Mouse (Mus musculus) adipocyte (in vitro differentiated cells): Measurements from ENCODE around the gene Dnah11.
"Not testable (repeated sequence)": the region's sequence is repeated elsewhere in the genome, so short reads cannot be mapped to it uniquely, and the experiment has no call there.

Experiments
- DNase-seq: peaks from one replicate; pipeline ENCODE4 v3.0.0-alpha.2; 2016; ENCODE audit warnings: low spot score

The Dnah11 gene

DNA sequence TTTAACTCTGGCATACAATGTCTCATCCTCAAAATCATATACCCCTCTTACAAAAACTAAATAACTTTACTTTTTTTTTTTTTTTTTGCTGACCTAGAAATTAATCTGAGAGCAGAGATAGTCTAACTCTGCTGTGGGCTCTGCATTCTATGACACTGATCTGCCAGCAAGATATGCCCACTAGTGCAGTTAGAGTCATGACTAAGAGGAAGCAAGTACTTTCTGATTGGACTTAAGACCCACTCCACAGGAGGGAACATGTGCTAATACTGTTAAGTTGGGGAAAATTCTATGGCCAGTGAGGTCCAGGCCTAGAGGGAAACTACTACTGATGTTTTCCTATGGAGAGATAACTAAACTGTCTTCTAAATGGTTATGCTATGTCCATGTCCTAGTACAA is 225.1 kb downstream of the Dnah11 start:
- no peak for DNase-seq

DNA sequence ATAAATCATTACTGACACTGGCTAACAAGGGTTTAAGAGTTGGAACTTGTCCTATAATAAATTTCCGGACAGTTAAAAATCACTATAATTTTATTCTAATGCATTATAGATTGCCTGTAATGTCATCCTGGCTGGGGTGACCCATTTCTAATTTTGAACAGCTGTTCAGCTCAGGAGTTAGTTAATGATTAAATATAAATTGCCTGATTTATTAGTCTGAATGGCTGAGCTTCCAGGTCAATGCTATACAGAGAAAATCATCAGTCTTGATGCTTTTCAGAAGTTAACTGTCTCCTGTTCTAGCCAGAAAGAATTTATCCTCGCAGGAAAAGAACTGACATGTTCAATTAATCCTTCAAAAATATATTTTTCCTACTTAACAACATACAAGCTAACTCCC is 236.1 kb downstream of the Dnah11 start:
- no peak for DNase-seq

DNA sequence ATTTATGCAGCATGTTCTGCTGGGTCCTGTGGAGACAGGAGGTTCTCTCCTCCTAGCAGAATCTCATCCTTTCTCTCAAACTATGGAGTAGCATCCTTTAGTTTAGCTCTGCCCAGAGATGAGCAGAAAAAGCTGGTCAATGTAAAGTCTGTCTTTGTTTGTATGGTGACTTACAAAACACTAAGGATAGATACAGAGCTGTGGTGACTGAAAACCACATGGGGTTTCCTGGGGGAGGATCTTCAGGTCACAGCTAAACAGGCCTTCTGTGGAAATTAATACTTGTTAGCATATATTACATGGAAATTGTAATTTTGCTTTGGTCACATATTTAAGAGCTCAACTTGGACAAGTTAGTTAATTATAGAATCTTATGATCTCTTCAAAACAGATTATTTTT is 239.6 kb downstream of the Dnah11 start:
- no peak for DNase-seq

DNA sequence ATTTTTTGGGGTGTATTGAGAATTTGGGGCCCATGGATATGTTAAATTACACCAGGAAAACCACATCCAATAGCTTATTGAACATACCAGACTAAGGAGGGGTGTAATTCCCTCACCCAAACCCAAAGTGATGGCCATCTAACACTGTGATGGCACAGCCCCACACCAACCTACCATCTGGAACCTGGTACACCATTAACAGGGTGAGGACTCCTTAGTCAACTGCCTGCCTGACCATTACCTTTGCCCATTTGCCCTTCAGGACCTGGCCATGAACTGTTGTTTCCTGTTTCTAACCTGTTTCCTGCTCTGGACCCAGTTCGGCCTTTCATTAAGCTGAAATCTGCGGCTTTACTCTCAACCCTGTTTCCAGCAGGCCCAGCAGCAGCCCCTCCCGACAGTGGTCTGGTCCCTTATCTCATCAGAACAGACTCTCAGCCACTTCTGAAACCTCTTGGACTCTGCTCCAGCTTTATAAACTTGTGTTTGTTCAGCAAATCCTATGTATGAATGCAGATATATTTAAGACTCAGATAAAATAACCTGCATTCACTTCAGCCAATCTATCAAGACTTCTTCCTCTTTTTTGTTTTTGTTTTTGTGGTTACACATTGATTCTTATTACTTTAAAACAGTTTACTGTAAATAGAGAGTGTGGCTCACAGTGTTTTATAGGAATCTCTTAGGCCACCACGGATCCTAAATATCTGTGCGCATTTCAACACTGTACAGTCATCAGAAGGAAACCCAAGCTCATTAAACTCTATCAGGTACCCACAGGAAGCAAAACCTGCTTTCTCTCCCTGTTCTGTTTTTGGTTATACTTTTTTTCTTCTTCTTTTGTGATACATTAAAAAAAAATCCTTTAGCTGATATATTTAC is 251.8 kb downstream of the Dnah11 start:
- DNase-seq, result no peak

GRCm38 (mm10) chr12:117941947-117942346 is 256.9 kb downstream of the Dnah11 start:
- no peak for DNase-seq

GRCm38 (mm10) chr12:117938214-117938613 is 260.6 kb downstream of the Dnah11 start:
- no peak for DNase-seq

DNA sequence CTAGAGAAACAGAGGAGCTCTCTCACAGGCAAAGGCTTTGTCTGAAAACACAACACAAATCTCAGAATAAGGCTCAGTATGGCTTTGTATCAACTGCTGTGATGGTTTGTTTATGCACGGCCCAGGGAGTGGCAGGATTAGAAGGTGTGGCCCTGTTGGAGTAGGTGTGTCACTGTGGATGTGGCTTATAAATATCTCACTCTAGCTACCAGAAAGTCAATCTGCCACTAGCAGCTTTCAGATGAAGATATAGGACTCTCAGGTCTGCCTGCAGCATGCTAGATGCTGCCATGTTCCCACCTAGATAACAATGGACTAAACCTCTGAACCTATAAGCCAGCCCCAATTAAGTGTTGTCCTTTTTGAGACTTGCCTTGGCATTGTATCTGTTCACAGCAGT is 266.8 kb downstream of the Dnah11 start:
- DNase-seq, result no peak

DNA sequence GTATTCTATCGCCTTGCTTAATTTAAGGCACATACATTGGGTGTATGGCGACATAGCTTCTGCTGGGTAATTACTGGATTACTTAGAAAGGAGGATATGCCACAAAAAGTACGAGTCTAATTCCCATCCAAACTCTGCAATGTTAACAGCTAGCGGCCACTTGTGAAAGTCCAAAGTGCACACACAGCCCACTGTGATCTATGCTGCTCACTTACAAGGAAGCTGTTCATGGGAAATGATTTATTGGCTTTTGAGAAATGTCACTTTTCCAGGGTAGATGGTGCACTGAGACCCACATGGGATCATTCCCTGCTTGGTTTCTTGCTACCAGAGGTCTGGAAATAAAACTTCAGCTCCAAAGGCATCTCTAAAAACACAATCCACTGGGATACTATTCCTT is 269.1 kb downstream of the Dnah11 start:
- no peak for DNase-seq

DNA sequence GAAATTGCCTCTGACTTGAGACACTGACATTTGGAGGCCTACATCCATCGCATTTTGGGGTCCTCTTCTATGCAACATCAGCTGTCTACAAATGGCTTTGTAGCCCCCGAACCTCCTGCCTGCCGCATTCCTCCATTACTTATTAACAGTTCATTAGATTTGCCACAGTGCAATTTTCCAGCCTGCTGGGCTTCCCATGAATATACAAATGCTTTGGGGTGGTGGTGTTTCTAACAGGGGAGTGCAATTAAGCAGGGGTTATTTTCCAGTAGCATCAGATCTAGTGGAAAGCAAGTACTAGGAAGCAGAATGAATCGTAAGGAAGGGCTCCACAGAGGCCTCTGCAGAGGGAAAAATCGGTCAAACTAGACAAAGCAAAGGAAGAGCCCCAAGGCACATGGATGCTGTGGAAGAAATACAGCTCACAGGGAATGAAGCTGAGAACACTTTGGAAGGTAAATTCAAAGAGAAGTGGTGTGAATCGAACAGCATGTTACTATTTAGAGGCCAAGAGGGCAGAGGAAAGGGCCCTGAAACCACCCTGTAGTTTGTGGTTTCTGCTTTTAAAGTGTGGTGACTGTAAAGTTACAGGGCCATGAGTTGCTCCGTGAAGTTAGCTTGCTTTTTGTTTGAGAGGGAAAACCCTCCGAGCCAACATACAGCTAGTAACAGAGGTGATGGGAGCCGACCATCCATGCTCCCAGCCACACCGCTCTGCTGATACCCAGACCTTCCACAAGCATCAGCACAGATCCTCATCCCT is 282.8 kb downstream of the Dnah11 start:
- no peak for DNase-seq

- DNase-seq, result no peak
These were observed 284.1 kb downstream of the Dnah11 start for GRCm38 (mm10) chr12:117914613-117915245.

DNA sequence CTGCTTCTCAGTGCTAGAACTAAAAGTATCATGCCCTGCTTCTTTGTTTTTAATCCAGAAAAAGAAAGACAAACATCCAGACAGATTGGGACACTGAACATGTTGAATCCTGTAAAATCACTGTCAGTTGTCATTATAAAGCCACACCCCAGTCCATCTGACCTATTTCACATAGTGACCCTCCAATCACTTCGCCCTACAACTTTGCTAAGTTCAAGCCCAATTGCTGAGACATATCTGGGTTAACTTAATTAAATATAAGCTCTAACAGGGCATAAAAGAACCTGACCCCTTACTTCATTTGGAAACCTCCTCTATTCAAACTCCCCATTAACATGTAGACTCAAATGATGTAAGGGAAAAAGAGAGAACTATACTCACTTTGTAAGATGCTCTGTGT is 287.4 kb downstream of the Dnah11 start:
- no peak for DNase-seq

- peak; percentile 65 for DNase-seq
These were observed 293.5 kb downstream of the Dnah11 start for GRCm38 (mm10) chr12:117905232-117905840.

GRCm38 (mm10) chr12:117903671-117904070 is 295.2 kb downstream of the Dnah11 start:
- no peak for DNase-seq

- peak; percentile 3 for DNase-seq
These were observed 297.5 kb downstream of the Dnah11 start for GRCm38 (mm10) chr12:117901352-117901751.

DNA sequence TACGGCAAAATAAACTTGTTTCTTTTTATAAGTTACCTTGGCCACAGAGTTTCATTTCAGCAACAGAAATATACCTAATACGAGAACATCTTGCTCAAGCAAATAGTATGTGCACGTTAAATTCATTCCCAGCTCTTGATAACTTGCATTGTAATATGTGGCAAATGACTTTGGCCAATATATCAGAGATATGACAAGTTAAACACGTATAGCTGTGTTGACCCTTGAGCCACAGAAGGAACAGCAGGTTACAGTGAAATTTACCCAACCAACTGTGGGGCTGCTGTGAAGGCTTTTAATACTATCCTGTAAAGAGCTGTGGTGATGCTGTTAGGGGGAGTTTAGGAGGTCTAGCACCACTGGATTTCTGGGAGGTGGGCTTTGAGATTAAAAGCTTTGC is 298.0 kb downstream of the Dnah11 start:
- DNase-seq, result not testable (repeated sequence)

GRCm38 (mm10) chr12:117887422-117887821 is 311.4 kb downstream of the Dnah11 start:
- no peak for DNase-seq

- no peak for DNase-seq
These were observed 314.2 kb downstream of the Dnah11 start for GRCm38 (mm10) chr12:117884627-117885026.

DNA sequence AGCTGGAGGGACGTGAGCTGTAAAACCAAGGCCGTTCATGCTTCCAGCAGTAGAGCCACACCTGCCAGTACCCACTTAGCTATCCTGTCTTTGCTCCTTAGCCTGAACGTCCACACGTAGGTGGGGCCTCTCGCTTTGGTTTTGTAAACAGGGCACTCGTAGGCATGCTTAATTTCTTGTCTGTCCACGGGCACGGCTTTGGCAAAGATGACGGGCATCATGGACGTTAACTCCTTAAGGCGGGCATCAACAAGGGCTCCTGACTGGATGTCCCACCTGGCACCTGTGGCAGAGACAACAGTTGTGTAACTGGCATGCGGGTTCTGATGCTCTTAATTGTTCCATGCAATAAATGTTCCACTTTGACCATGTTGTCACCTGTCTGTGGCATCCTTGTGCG is 320.5 kb downstream of the Dnah11 start:
- DNase-seq, result no peak

DNA sequence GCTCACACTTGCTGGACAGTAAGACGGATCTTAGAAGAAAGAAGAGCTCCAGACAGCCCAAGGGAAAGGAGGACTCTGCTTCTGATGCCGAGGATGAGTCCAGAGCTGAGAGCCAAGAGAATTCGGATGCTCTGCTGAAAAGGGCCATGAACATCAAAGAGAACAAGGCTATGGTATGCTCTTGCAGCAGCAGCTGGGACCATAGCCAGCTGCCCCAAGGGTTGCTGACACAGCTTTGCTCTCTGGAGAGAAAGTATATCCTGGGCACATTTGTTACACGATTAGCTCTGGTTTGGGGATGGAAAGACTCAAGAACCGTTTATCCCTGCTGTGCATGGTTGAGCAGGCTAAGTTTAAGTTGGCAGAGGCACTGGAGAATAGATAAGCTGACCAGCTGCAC is 326.6 kb downstream of the Dnah11 start:
- peak; percentile 15 for DNase-seq

DNA sequence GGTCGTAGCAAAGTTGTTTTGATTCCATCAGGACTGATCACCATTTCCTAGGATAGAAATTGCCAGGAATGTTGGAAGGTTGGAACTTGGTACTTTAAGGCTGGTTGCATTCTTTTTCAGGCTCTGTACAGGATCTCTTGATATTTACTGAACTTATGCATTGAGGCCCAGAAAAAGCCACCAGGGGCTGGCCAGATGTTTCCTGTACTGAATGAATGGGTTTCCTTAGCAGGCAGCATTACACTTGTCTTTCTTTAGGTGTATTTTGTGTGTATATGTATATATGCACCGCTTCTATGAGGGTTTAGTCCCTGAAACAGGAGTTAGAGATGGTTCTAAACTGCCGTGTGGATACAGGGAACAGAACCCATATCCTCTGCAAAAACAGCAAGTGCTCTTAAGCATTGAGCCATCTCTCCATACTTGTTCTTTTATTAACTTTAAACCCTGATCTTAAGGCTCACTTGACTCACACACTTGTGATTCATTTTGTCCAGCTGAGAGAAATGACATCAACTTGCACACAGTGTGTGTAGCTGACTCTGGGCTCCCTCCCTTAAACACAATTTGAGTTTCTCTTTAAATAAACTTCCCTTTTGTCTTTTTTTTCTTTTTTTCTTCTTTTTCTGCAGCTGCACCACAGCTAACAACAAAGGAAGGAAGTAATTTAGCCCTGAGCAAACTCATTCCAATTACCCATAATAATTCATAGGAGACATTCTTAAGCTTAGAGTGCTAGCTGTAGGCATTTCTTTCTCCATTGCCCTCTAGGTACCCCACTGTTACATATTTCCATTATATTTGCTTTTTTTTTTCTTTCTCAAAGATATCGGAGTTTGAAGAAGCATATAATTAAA is 330.9 kb downstream of the Dnah11 start:
- no peak for DNase-seq

GRCm38 (mm10) chr12:117862655-117863054 is 336.2 kb downstream of the Dnah11 start:
- no peak for DNase-seq
